Mouse (Mus musculus) limb, embryonic 14.5 days (tissue): ENCODE data around the gene Gm45808. TPM values are rescaled to one million over a fixed set of nuclear protein-coding genes. Genes with fewer than 3 reads are reported as not detected.

Source experiments
- ATAC-seq: fragments of 200-750 bp; cut with Nextera tagmentation; 2 replicates; pipeline ENCODE4 v1.8.0; 2017; ENCODE audit warnings: low read depth, moderate number of reproducible peaks, moderate TSS enrichment; ENCODE audit not compliant: low FRiP score
- DNase-seq: peaks from one replicate; pipeline ENCODE4 v3.0.0-alpha.2; 2015; ENCODE audit warnings: low spot score
- H3K27ac ChIP-seq: fragments of 300-500 bp; sonication (generic); replicated peaks from 2 replicates; pipeline ENCODE4 v1.5.1; 2014; ENCODE audit warnings: low read depth, mild to moderate bottlenecking, low read length, moderate library complexity, mixed read lengths
- H3K27me3 ChIP-seq: fragments of 300-500 bp; sonication (generic); 2 replicates; pipeline ENCODE4 v1.6.1; 2014; ENCODE audit warnings: low read length, mixed read lengths; ENCODE audit not compliant: control insufficient read depth, insufficient read depth
- H3K36me3 ChIP-seq: fragments of 300-500 bp; sonication (generic); 2 replicates; pipeline ENCODE4 v1.6.1; 2014; ENCODE audit warnings: mild to moderate bottlenecking, low read length, moderate library complexity, mixed read lengths; ENCODE audit not compliant: control insufficient read depth, insufficient read depth
- H3K4me1 ChIP-seq: fragments of 300-500 bp; sonication (generic); 2 replicates; pipeline ENCODE4 v1.6.1; 2014; ENCODE audit warnings: antibody characterized with exemption, low read length, mixed read lengths; ENCODE audit not compliant: control insufficient read depth, insufficient read depth
- H3K4me2 ChIP-seq: fragments of 300-500 bp; sonication (generic); replicated peaks from 2 replicates; pipeline ENCODE4 v1.6.1; 2014; ENCODE audit warnings: low read depth, mild to moderate bottlenecking, low read length, moderate library complexity; ENCODE audit not compliant: severe bottlenecking
- H3K4me3 ChIP-seq: fragments of 300-500 bp; sonication (generic); replicated peaks from 2 replicates; pipeline ENCODE4 v1.5.1; 2014; ENCODE audit warnings: low read length
- H3K9ac ChIP-seq: fragments of 300-500 bp; sonication (generic); 2 replicates; pipeline ENCODE4 v1.6.1; 2014; ENCODE audit warnings: mild to moderate bottlenecking, low read depth, low read length, moderate library complexity; ENCODE audit not compliant: severe bottlenecking
- H3K9me3 ChIP-seq: fragments of 300-500 bp; sonication (generic); 2 replicates; pipeline ENCODE4 v1.6.1; 2016; ENCODE audit warnings: low read length; ENCODE audit not compliant: control insufficient read depth
- POLR2A ChIP-seq: fragments of 200-500 bp; IDR thresholded peaks from 2 replicates; pipeline ENCODE4 v1.8.0; 2012; ENCODE audit warnings: inconsistent platforms, mild to moderate bottlenecking, moderate library complexity, borderline replicate concordance; ENCODE audit not compliant: insufficient read depth, insufficient read length; ENCODE audit errors: extremely low read depth
- WGBS: fragments of 180-500 bp; shearing (Covaris S2); extraction: QIAGEN DNeasy Blood & Tissue Kit; methylation state at CpG from one replicate; pipeline ENCODE4 v1.1.7; 2014; 5-methylcytosine and 5-hydroxymethylcytosine counted together
- polyA plus RNA-seq, 2 experiments: library from polyadenylated mRNA; depleted of rRNA in 1 of 2; stranded (reverse) in 1 of 2; unstranded in 1 of 2; fragments of >200 nt; fragmentation: Nextera tagmentation in 1 of 2; extraction: Ambion mirVana in 1 of 2; gene quantifications; 2 replicates each; pipeline versions ENCODE4 v1.2.1 to v1.2.3; 2012 to 2014

Gene Gm45808
- polyA plus RNA-seq, 2 experiments, result not detected

DNA sequence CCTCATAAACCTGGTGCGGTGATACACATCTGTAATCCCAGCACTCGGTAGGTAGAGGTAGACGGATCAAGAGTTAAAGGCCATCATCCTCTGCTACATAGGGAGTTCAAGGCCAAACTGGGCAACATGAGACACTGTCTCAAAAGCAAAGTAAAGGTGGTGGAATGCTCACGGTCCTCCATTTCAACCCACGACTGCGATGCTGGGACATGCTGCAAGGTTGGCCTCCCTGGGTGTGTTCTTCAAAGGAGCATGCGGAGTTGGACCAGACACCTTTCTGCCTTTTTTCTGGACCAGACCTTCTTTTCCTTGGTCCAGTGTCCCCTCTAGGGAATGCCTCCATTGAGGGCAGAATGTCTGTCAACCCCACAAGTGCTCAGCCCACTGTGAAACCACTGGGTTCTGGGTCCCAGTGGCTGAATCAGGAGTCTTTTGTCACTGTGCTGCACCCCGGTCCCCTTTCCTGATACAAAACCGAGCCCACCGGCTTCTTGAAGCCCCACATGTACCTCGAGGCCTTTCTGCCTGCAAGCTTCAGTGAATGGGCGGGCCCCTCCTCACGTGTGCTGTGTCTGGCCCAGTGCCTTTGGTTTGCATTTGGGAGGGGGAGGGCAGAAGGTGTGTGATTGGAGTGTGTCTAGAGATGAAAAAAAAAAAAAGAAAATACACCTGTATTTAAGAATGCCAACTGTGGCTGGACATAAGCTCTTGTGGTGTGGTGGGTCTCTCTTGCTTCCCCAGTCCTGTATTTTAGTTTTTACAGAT is 30.5 kb downstream of the Gm45808 start:
- no peaks in the 10 kb centered on the region for H3K27me3 ChIP-seq
- H3K9ac ChIP-seq, result 0 out of 2 replicates have a peak overlapping the region, but pooled peaks have one; percentile 67
- no peak for DNase-seq
- H3K4me3 ChIP-seq, result no peak overlapping the region
- H3K4me1 ChIP-seq, result peaks cover 31% of the 10 kb centered on the region
- H3K4me2 ChIP-seq, result 0 out of 2 replicates have a peak overlapping the region, but pooled peaks have one; percentile 83
- no peaks in the 10 kb centered on the region for H3K9me3 ChIP-seq
- TF ChIP-seq POLR2A, result no peak
- H3K27ac ChIP-seq, result no peak overlapping the region
- H3K36me3 ChIP-seq, result peaks cover 62% of the 10 kb centered on the region
- WGBS, result 67% methylated on average over 13 of the region's 13 CpGs
- no peak for ATAC-seq

DNA sequence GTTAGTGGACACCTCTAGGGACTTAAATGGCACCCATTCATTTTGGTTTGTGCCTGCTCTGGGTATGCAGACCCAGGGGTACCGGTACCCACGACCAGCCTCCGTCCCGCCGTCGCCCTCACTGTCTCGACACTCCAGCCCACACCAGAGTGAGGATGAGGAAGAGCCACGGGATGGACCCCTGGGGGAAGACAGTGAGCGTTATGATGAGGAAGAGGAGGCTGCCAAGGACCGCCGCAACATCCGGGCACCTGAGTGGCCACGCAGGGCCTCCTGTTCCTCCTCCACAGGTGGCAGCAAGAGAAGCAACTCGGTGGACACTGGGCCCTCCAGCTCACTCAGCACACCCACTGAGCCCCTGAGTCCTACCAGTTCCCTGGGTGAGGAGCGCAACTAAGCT is 31.6 kb downstream of the Gm45808 start:
- no peaks in the 10 kb centered on the region for H3K9me3 ChIP-seq
- no peak for DNase-seq
- peaks cover 20% of the 10 kb centered on the region for H3K4me1 ChIP-seq
- ATAC-seq, result no peak
- WGBS, result 90% methylated on average over 15 of the region's 15 CpGs
- H3K4me2 ChIP-seq, result no peak overlapping the region
- no peaks in the 10 kb centered on the region for H3K27me3 ChIP-seq
- H3K36me3 ChIP-seq, result peaks cover 62% of the 10 kb centered on the region
- no peak overlapping the region for H3K27ac ChIP-seq
- TF ChIP-seq POLR2A, result no peak
- H3K9ac ChIP-seq, result no peak overlapping the region
- H3K4me3 ChIP-seq, result no peak overlapping the region

DNA sequence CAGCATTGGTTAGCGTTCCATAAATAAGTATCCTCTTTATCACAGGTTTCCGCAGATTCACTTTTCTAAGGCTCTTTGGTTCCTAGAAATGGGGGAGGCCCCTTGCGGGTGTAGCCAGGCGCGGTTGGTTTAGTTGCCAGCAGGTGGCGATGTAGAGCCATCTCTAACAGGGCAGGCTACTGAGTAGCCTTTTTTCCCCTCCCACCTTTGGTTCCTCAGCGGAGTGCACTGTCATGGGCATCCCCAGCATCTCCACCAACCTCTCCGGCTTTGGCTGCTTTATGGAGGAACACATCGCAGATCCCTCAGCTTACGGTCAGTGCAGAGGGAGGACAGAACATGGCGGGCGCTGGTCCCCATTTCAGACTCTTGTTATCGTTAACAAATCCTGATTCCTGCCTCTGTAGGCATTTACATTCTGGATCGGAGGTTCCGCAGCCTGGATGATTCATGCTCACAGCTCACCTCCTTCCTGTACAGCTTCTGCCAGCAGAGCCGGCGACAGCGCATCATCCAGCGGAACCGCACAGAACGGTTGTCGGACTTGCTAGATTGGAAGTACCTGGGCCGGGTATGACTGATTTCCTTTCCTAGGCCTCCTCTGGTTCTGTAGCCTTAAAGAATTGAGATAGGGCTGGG is 35.1 kb downstream of the Gm45808 start:
- Histone ChIP-seq H3K36me3 (peaks cover 60% of the 10 kb centered on the region), H3K27me3 (no peaks in the 10 kb centered on the region), H3K4me2 (no peak overlapping the region), H3K9me3 (no peaks in the 10 kb centered on the region), H3K4me1 (0 out of 2 replicates have a peak, but pooled peaks cover under 1% of the 10 kb centered on the region), H3K9ac (no peak overlapping the region), H3K4me3 (no peak overlapping the region), H3K27ac (no peak overlapping the region)
- DNase-seq, result peak; percentile 78
- 54% methylated on average over 23 of the region's 23 CpGs for WGBS
- no peak for TF ChIP-seq POLR2A
- ATAC-seq, result peak; percentile 75

DNA sequence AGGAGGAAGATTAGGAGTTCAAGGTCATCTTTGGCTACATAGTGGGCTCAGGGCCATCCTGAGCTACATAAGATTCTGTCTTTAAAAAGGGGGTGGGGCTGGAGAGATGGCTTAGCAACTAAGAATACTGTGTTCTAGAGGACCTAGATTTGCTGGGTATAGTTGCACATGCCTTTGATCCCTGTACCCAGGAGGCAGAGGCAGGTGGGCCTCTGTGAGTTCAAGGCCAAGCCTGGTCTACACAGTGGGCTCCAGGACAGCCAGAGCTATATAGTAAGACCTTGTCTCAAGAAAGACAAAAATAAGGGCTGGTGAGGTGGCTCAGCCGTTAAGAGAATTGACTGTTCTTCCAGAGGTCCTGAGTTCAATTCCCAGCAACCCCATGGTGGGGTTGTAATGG is 36.6 kb downstream of the Gm45808 start:
- peaks cover 59% of the 10 kb centered on the region for H3K36me3 ChIP-seq
- ATAC-seq (no peak), DNase-seq (no peak)
- no peak for TF ChIP-seq POLR2A
- no peak overlapping the region for H3K4me2 ChIP-seq
- no peaks in the 10 kb centered on the region for H3K27me3 ChIP-seq
- no peak overlapping the region for H3K9ac ChIP-seq
- no peaks in the 10 kb centered on the region for H3K4me1 ChIP-seq
- 83% methylated on average over 1 of the region's 1 CpGs for WGBS
- H3K4me3 ChIP-seq, result no peak overlapping the region
- H3K27ac ChIP-seq, result no peak overlapping the region
- H3K9me3 ChIP-seq, result no peaks in the 10 kb centered on the region

DNA sequence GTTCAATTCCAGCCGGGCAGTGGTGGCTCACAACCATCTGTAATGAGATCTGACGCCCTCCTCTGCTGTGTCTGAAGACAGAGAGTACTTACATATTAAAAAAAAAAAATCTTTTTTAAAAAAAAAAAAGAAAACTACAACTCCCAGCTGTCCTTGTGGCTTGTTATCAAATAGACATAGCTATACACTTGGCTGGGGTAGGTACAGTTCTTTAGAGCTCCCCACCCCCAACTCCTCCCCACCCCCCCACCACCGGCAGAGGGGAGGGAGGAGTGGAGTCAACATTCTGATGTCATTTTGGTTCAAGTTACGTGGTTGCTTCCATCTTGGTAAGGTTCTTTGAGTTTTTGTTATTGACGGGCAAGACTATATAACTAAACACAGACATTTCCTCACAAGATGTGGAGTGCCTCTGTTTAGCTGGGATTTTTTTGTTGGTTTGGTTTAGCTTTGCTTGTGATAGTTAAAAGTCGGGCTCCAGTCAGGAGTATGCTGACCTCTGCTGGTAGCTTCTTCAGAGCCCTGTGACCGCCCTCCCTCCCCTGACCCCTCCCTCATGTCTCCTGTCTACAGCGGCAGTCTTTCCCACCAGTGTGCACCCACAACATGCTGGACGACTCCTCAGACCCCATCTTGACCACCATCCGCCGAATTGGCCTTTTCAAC is 39.2 kb downstream of the Gm45808 start:
- ATAC-seq, result 0 out of 2 replicates have a peak, but pooled peaks have one; percentile 47
- peak; percentile 59 for DNase-seq
- Histone ChIP-seq H3K27ac (no peak overlapping the region), H3K4me1 (no peaks in the 10 kb centered on the region), H3K9ac (no peak overlapping the region), H3K9me3 (no peaks in the 10 kb centered on the region), H3K4me2 (no peak overlapping the region), H3K4me3 (no peak overlapping the region), H3K36me3 (peaks cover 66% of the 10 kb centered on the region), H3K27me3 (no peaks in the 10 kb centered on the region)
- TF ChIP-seq POLR2A, result no peak
- 34% methylated on average over 11 of the region's 11 CpGs for WGBS
